Mouse (Mus musculus) C2C12 (cell line): ENCODE data around the gene Gipc2. TPM values are rescaled to one million over a fixed set of nuclear protein-coding genes. Genes with fewer than 3 reads are reported as not detected.
"Not testable (repeated sequence)": the region's sequence is repeated elsewhere in the genome, so short reads cannot be mapped to it uniquely, and the experiment has no call there.

ENCODE experiments used
- H3K27me3 ChIP-seq: one replicate; pipeline ENCODE4 v1.6.1; 2011; ENCODE audit not compliant: control insufficient read depth, insufficient read depth, insufficient read length
- H3K36me3 ChIP-seq: one replicate; pipeline ENCODE4 v1.6.1; 2011; ENCODE audit not compliant: control insufficient read depth, insufficient read depth
- H3K4me3 ChIP-seq: one replicate; pipeline ENCODE4 v1.5.1; 2011; ENCODE audit warnings: mild to moderate bottlenecking, control low read depth; ENCODE audit not compliant: poor library complexity, insufficient read depth, severe bottlenecking
- H3K79me2 ChIP-seq: one replicate; pipeline ENCODE4 v1.6.1; 2011; ENCODE audit not compliant: control insufficient read depth, insufficient read depth
- H3K79me3 ChIP-seq: one replicate; pipeline ENCODE4 v1.6.1; 2011; ENCODE audit warnings: low read depth, control low read depth
- H3ac ChIP-seq: one replicate; pipeline ENCODE3; 2011; ENCODE audit warnings: low read depth; ENCODE audit not compliant: control insufficient read depth, insufficient read length
- CEBPB ChIP-seq: IDR thresholded peaks from one replicate; pipeline ENCODE4 v1.6.1; 2011; ENCODE audit warnings: low read depth, mild to moderate bottlenecking, control low read depth, moderate library complexity
- CTCF ChIP-seq: IDR thresholded peaks from one replicate; pipeline ENCODE4 v1.5.1; 2011; ENCODE audit not compliant: control insufficient read depth, insufficient read depth, insufficient read length
- FOSL1 ChIP-seq: IDR thresholded peaks from one replicate; pipeline ENCODE4 v1.8.0; 2011; ENCODE audit warnings: mild to moderate bottlenecking, low read length; ENCODE audit not compliant: poor library complexity, insufficient read depth, severe bottlenecking
- MAX ChIP-seq: IDR thresholded peaks from one replicate; pipeline ENCODE4 v1.6.1; 2011; ENCODE audit warnings: mild to moderate bottlenecking, control low read depth
- MYOD1 ChIP-seq: IDR thresholded peaks from one replicate; pipeline ENCODE4 v1.6.1; 2011; ENCODE audit warnings: low read depth; ENCODE audit not compliant: control insufficient read depth, insufficient read length
- MYOG ChIP-seq: IDR thresholded peaks from one replicate; pipeline ENCODE4 v1.6.1; 2011; ENCODE audit not compliant: control insufficient read depth, insufficient read length; ENCODE audit errors: extremely low read depth
- USF1 ChIP-seq: IDR thresholded peaks from one replicate; pipeline ENCODE4 v1.6.1; 2011; ENCODE audit warnings: low read depth, mild to moderate bottlenecking, control low read depth, moderate library complexity
- polyA plus RNA-seq: library from polyadenylated mRNA; unstranded; fragments of >200 nt; fragmentation: generic; extraction: Trizol; gene quantifications from one replicate; pipeline ENCODE4 v1.2.1, GENCODE M21; 2012; ENCODE audit warnings: missing spikeins

Gipc2 gene
- polyA plus RNA-seq, 1 experiment = 1.2 TPM

DNA sequence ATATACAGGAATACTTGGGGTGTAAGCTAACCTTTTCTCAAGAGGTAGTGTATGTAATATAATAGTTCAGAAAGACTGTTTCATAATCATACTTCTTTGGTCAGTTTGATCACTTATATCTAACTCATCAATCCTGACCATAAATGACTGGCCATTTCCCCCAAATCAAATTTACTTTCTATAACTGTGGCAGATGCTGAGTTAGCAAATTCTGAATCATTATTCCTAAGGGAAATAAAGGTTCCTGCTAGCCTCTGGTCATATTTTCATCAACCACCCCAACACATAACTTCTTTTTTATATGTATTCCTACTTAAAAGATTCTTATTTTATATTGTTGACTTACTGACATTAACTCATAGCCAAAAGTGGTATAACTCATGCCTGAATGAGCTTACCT lies 36.9 kb upstream of the Gipc2 start:
- Histone ChIP-seq H3K4me3 (no peak overlapping the region), H3K79me2 (peaks cover 13% of the 10 kb centered on the region), H3K79me3 (peaks cover 3% of the 10 kb centered on the region), H3K36me3 (no peaks in the 10 kb centered on the region), H3ac (no peak overlapping the region), H3K27me3 (no peaks in the 10 kb centered on the region)
- TF ChIP-seq MYOD1 (no peak), MAX (no peak), USF1 (no peak), CEBPB (no peak), FOSL1 (no peak), CTCF (no peak), MYOG (no peak)

DNA sequence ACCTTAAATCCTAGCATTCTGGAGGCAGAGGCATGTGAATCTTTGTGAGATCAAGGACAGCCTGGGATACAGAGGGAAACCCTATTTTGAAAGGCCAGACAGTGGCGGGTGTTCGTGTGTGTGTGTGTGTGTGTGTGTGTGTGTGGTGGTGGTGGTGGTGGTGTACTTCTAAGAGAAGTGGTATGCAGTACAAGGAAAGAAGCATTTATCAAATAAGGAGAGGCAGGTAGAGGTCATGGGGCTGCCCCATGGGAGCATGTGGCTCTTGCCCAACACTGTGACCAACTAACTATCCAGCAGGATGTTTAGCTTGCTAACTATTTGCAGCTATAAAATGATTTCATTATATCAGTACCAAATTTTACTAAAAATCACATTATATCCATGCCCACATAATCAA lies 35.6 kb upstream of the Gipc2 start:
- no peak overlapping the region for H3ac ChIP-seq
- H3K36me3 ChIP-seq = no peaks in the 10 kb centered on the region
- TF ChIP-seq MYOD1 (no peak), MYOG (no peak), CTCF (no peak), CEBPB (no peak), USF1 (no peak), FOSL1 (no peak), MAX (no peak)
- H3K79me2 ChIP-seq = peaks cover 5% of the 10 kb centered on the region
- peaks cover 3% of the 10 kb centered on the region for H3K79me3 ChIP-seq
- H3K27me3 ChIP-seq = no peaks in the 10 kb centered on the region
- H3K4me3 ChIP-seq = no peak overlapping the region

- Histone ChIP-seq H3K4me3 (no peak overlapping the region), H3K36me3 (no peaks in the 10 kb centered on the region), H3K79me3 (peaks cover 1% of the 10 kb centered on the region), H3K79me2 (peaks cover 2% of the 10 kb centered on the region), H3ac (no peak overlapping the region), H3K27me3 (no peaks in the 10 kb centered on the region)
- TF ChIP-seq USF1 (no peak), MAX (no peak), CEBPB (no peak), MYOG (no peak), MYOD1 (no peak), CTCF (no peak), FOSL1 (no peak)
Observed at GRCm38 (mm10) chr3:152201181-152201580, 35.2 kb upstream of the Gipc2 start.

DNA sequence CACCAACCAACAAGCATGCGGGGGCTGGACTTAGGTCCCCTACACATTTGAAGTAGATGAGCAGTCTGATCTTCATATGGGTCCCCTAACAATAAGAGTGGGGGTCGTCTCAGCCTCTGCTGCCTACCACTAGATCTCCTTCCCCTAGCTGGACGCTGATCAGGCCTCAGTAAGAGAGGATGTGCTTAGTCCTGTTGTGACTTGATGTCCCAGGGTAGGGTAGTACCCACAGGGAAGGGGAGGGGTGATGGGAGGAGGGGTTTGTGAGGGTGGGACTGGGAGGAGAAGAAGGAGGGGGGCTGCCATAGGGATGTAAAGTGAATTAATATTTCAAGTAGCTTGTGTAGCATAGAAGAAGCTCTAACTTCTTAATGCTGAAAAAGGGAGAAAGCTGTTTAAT lies 33.1 kb upstream of the Gipc2 start:
- Histone ChIP-seq H3K79me3 (no peaks in the 10 kb centered on the region), H3K79me2 (no peaks in the 10 kb centered on the region), H3K36me3 (no peaks in the 10 kb centered on the region), H3K4me3 (no peak overlapping the region), H3ac (no peak overlapping the region), H3K27me3 (no peaks in the 10 kb centered on the region)
- TF ChIP-seq MYOD1 (no peak), CEBPB (no peak)

- peaks cover 11% of the 10 kb centered on the region for H3K79me3 ChIP-seq
- not testable (repeated sequence) for H3K27me3 ChIP-seq, H3K4me3 ChIP-seq, H3K36me3 ChIP-seq, H3ac ChIP-seq
- H3K79me2 ChIP-seq = peaks cover 16% of the 10 kb centered on the region
Observed at GRCm38 (mm10) chr3:152197246-152197645, 31.2 kb upstream of the Gipc2 start.

- H3K79me2 ChIP-seq = peaks cover 52% of the 10 kb centered on the region
- peak overlapping the region; percentile 35 for H3ac ChIP-seq
- no peaks in the 10 kb centered on the region for H3K36me3 ChIP-seq
- H3K27me3 ChIP-seq = no peaks in the 10 kb centered on the region
- H3K79me3 ChIP-seq = peaks cover 43% of the 10 kb centered on the region
- no peak for TF ChIP-seq MAX
- TF ChIP-seq FOSL1 = no peak
- TF ChIP-seq MYOD1 = no peak
- no peak for TF ChIP-seq USF1
- no peak for TF ChIP-seq MYOG
- no peak for TF ChIP-seq CTCF
- peak overlapping the region; percentile 64 for H3K4me3 ChIP-seq
Observed at GRCm38 (mm10) chr3:152193635-152194097, 27.6 kb upstream of the Gipc2 start.

DNA sequence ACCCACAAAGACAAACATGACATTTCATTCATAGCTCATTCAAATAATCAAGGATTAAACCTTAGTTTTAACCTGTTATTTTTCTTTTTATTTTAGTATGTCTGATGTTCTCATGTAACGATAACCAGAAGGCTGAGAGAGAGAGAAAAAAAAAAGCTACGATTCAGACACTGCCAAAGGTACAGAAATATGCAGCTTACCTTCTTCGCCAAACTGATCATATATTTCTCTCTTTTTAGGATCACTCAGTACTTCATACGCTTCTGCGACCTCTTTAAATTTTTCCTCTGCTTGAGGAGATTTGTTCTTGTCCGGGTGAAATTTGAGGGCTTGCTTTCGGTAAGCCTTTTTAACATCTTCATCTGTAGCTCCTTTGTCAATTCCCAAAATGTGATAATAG lies 27.1 kb upstream of the Gipc2 start:
- Histone ChIP-seq H3K4me3 (peak overlapping the region; percentile 64), H3K79me3 (peaks cover 48% of the 10 kb centered on the region), H3K27me3 (no peaks in the 10 kb centered on the region), H3K79me2 (peaks cover 57% of the 10 kb centered on the region), H3ac (peak overlapping the region; percentile 14), H3K36me3 (peaks cover 1% of the 10 kb centered on the region)
- TF ChIP-seq MYOD1 (no peak), CTCF (no peak), MYOG (no peak), MAX (no peak), CEBPB (no peak), FOSL1 (no peak), USF1 (no peak)
